Mouse (Mus musculus): ENCODE measurements around the gene Olfr559. TPM values are rescaled to one million over a fixed set of nuclear protein-coding genes. Genes with fewer than 3 reads are reported as not detected.

Gene Olfr559
- not detected in 2 replicates for polyA plus RNA-seq (2011; ENCODE audit: insufficient read depth, insufficient read length, low read depth, missing spikeins)

DNA sequence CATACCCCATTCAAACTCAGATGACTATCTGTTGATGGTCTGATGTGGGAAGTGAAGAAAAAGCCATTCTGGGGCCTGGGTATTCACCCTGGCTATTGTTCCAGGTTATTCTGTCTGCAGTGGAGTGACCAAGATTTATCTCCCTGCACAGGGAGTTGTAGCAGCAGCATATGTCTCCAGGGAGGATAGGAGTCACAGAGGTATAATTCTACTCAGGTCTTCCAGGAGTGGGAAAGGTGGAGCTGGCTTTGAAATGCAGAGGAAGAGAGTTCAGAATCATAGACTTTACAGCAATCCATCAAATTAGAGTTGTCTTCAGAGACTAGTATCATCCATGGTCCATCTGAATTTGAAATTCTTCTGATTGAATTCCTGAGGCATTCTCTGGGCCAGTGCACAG lies at the start of gene Olfr559:
Gene Olfr559 (minus strand): TSS at position 101 of the 400 bp plus-strand sequence.
- Histone ChIP-seq H3K4me3 (ENCODE audit: low read depth, low read length) (no peak within 1 kb of the TSS), H3K27me3 (ENCODE audit: control insufficient read depth, insufficient read depth, low read length, poor library complexity, severe bottlenecking) (no peaks in the 10 kb centered on the region), H3K9ac (ENCODE audit: low read depth, poor library complexity, severe bottlenecking) (no peak within 1 kb of the TSS), H3K9me3 (replicated peaks; ENCODE audit: control insufficient read depth, insufficient read depth, low read length, poor library complexity, severe bottlenecking) (no peaks in the 10 kb centered on the region), H3K36me3 (ENCODE audit: control insufficient read depth, insufficient read depth, low read length, poor library complexity, severe bottlenecking) (no peaks in the 10 kb centered on the region), H3K27ac (ENCODE audit: insufficient read depth, low read length) (no peak within 1 kb of the TSS), H3K4me1 (ENCODE audit: control insufficient read depth, insufficient read depth, low read length) (no peaks in the 10 kb centered on the region)
- TF ChIP-seq CTCF (IDR thresholded peaks at IDR 0.05; ENCODE audit: low read depth, low read length) (no peak), EP300 (IDR thresholded peaks at IDR 0.05; ENCODE audit: insufficient read depth, low read depth, low read length) (no peak), POLR2A (IDR thresholded peaks at IDR 0.05; ENCODE audit: insufficient read depth, low read length) (no peak)

DNA sequence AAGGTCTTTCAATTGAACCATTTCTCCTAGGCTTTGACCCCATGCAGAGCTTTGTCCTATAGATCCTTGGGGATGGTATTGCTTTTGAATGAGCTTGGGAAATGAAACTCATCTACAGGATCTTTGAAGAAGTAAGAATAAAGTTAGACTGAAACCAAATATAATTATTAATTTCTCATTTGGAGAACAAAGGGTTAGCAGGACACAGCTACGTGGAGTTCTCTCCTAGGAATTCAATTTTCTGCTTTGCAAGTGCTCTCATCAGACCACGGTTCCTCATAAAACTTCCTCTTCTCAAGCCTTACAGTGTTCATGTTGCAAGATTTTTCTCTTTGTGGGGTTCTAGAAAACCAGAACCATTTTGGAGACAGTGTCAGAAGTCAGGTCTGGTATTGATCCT lies 43.6 kb upstream of the Olfr559 start, which contains the start of gene Olfr561:
Gene Olfr561 (plus strand): TSS at position 301 of the 400 bp plus-strand sequence.
- Histone ChIP-seq H3K9ac (ENCODE audit: low read depth, poor library complexity, severe bottlenecking) (no peak within 1 kb of the TSS), H3K27me3 (ENCODE audit: control insufficient read depth, insufficient read depth, low read length, poor library complexity, severe bottlenecking) (no peaks in the 10 kb centered on the region)
- TF ChIP-seq CTCF (IDR thresholded peaks at IDR 0.05; ENCODE audit: low read depth, low read length) (no peak), EP300 (IDR thresholded peaks at IDR 0.05; ENCODE audit: insufficient read depth, low read depth, low read length) (no peak), POLR2A (IDR thresholded peaks at IDR 0.05; ENCODE audit: insufficient read depth, low read length) (no peak)

DNA sequence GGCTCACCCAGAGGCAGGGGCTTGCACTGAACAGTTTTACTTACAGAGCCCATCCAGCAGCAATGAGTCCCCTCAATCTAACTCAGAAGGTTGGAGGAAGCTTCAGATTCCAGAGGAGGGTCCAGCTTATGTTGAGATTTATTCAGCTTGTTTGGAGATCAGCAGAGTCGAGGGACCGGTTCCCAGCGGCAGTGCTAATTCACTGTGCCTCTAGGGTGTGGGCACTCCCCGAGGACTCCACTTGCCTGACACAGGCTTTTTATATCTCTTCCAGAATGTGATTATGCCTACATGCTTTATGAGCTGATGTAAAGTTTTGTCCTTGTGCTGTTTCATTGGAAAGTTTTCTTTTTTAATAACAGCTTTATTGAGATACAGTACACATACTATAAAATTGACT lies 32.0 kb upstream of the Olfr559 start, which contains the start of the genes Olfr560 and Olfr78:
Gene Olfr560 (minus strand): TSS at position 101 of the 400 bp plus-strand sequence.
Gene Olfr78 (minus strand): TSS at position 206 of the 400 bp plus-strand sequence.
- TF ChIP-seq POLR2A (IDR thresholded peaks at IDR 0.05; ENCODE audit: insufficient read depth, low read length) (no peak), CTCF (IDR thresholded peaks at IDR 0.05; ENCODE audit: low read depth, low read length) (no peak), EP300 (IDR thresholded peaks at IDR 0.05; ENCODE audit: insufficient read depth, low read depth, low read length) (no peak)
- Histone ChIP-seq H3K9me3 (replicated peaks; ENCODE audit: control insufficient read depth, insufficient read depth, low read length, poor library complexity, severe bottlenecking) (no peaks in the 10 kb centered on the region), H3K36me3 (ENCODE audit: control insufficient read depth, insufficient read depth, low read length, poor library complexity, severe bottlenecking) (no peaks in the 10 kb centered on the region), H3K9ac (ENCODE audit: low read depth, poor library complexity, severe bottlenecking) (no peak within 1 kb of the TSS), H3K27me3 (ENCODE audit: control insufficient read depth, insufficient read depth, low read length, poor library complexity, severe bottlenecking) (no peaks in the 10 kb centered on the region), H3K27ac (ENCODE audit: insufficient read depth, low read length) (no peak within 1 kb of the TSS), H3K4me1 (ENCODE audit: control insufficient read depth, insufficient read depth, low read length) (no peaks in the 10 kb centered on the region), H3K4me3 (ENCODE audit: low read depth, low read length) (no peak within 1 kb of the TSS)

More for the DNA sequence above, 43.6 kb upstream of the Olfr559 start, which contains the start of gene Olfr561:
- H3K36me3 ChIP-seq (ENCODE audit: control insufficient read depth, insufficient read depth, low read length, poor library complexity, severe bottlenecking) = no peaks in the 10 kb centered on the region
- H3K9me3 ChIP-seq (replicated peaks; ENCODE audit: control insufficient read depth, insufficient read depth, low read length, poor library complexity, severe bottlenecking) = no peaks in the 10 kb centered on the region
- H3K27ac ChIP-seq (ENCODE audit: insufficient read depth, low read length) = no peak within 1 kb of the TSS
- no peaks in the 10 kb centered on the region for H3K4me1 ChIP-seq (ENCODE audit: control insufficient read depth, insufficient read depth, low read length)
- no peak within 1 kb of the TSS for H3K4me3 ChIP-seq (ENCODE audit: low read depth, low read length)

DNA sequence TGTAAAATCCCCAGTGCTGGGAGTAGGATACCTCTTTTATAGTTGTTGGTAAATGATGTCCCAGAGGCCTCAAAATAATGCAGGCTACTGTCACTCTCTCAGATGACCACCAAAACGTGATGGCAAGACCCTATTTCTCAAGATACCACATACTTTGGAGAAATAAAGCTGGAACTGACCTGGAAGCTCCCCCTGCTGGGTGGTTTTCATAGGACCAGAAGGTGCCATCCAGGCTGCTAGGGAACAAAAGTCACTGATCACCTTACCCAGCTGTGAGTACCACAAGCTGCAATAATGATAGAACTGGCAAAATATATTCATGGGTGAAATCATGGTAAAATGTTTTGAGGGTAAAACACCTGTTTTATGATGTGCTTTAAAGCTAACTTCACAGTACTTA lies 24.8 kb upstream of the Olfr559 start:
- Histone ChIP-seq H3K9me3 (replicated peaks; ENCODE audit: control insufficient read depth, insufficient read depth, low read length, poor library complexity, severe bottlenecking) (no peaks in the 10 kb centered on the region), H3K27me3 (ENCODE audit: control insufficient read depth, insufficient read depth, low read length, poor library complexity, severe bottlenecking) (no peaks in the 10 kb centered on the region), H3K4me1 (ENCODE audit: control insufficient read depth, insufficient read depth, low read length) (no peaks in the 10 kb centered on the region), H3K9ac (ENCODE audit: low read depth, poor library complexity, severe bottlenecking) (no peak overlapping the region), H3K27ac (ENCODE audit: insufficient read depth, low read length) (no peak overlapping the region), H3K4me3 (ENCODE audit: low read depth, low read length) (no peak overlapping the region), H3K36me3 (ENCODE audit: control insufficient read depth, insufficient read depth, low read length, poor library complexity, severe bottlenecking) (no peaks in the 10 kb centered on the region)
- no peak for TF ChIP-seq CTCF (IDR thresholded peaks at IDR 0.05; ENCODE audit: low read depth, low read length)
- no peak for TF ChIP-seq POLR2A (IDR thresholded peaks at IDR 0.05; ENCODE audit: insufficient read depth, low read length)
- no peak for TF ChIP-seq EP300 (IDR thresholded peaks at IDR 0.05; ENCODE audit: insufficient read depth, low read depth, low read length)

DNA sequence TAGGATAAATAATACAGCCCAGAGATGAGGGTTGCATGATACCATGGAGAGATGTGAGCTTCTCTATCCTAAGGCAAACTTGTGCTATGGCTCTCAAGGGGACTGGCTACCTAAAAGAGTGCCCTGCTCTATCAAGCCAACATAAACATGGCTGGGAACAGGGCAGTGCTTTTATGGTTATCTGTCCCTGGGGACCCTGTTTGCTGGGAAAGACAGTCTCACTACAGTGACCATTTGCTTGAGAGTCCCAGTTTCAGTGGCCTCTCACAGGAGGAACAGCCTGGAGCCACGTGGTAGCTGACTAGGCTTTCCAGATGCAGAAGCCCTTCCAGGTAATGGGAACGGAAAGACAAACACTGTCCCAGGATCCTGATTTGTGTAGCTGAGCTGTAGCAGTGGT lies 10.4 kb upstream of the Olfr559 start:
- Histone ChIP-seq H3K4me1 (ENCODE audit: control insufficient read depth, insufficient read depth, low read length) (no peaks in the 10 kb centered on the region), H3K4me3 (ENCODE audit: low read depth, low read length) (no peak overlapping the region), H3K9ac (ENCODE audit: low read depth, poor library complexity, severe bottlenecking) (no peak overlapping the region), H3K36me3 (ENCODE audit: control insufficient read depth, insufficient read depth, low read length, poor library complexity, severe bottlenecking) (no peaks in the 10 kb centered on the region), H3K27ac (ENCODE audit: insufficient read depth, low read length) (no peak overlapping the region), H3K27me3 (ENCODE audit: control insufficient read depth, insufficient read depth, low read length, poor library complexity, severe bottlenecking) (no peaks in the 10 kb centered on the region), H3K9me3 (replicated peaks; ENCODE audit: control insufficient read depth, insufficient read depth, low read length, poor library complexity, severe bottlenecking) (no peaks in the 10 kb centered on the region)
- no peak for TF ChIP-seq POLR2A (IDR thresholded peaks at IDR 0.05; ENCODE audit: insufficient read depth, low read length)
- no peak for TF ChIP-seq EP300 (IDR thresholded peaks at IDR 0.05; ENCODE audit: insufficient read depth, low read depth, low read length)
- TF ChIP-seq CTCF (IDR thresholded peaks at IDR 0.05; ENCODE audit: low read depth, low read length) = no peak

DNA sequence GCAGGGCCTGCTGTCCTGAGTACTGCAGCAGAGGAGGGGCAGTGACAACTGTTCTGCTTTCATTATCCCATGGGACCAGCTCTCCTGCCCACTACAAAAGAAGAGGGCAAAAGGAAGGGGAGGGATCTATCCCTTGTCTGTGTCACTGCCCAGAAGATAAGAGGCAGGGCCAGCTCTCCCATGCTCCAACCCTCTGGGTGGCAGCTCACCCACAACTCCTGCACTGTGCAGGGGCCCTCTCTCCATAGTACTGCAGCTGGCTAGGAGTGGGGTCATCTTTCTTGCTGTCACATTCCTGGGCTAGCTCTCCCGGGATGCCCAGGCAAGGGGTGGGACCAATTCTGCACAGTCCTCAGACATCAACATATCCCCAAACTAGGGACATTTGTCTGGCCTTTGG lies 6.5 kb upstream of the Olfr559 start:
- H3K27ac ChIP-seq (ENCODE audit: insufficient read depth, low read length) = no peak overlapping the region
- no peaks in the 10 kb centered on the region for H3K4me1 ChIP-seq (ENCODE audit: control insufficient read depth, insufficient read depth, low read length)
- H3K4me3 ChIP-seq (ENCODE audit: low read depth, low read length) = no peak overlapping the region
- H3K27me3 ChIP-seq (ENCODE audit: control insufficient read depth, insufficient read depth, low read length, poor library complexity, severe bottlenecking) = no peaks in the 10 kb centered on the region
- H3K36me3 ChIP-seq (ENCODE audit: control insufficient read depth, insufficient read depth, low read length, poor library complexity, severe bottlenecking) = no peaks in the 10 kb centered on the region
- no peak overlapping the region for H3K9ac ChIP-seq (ENCODE audit: low read depth, poor library complexity, severe bottlenecking)
- TF ChIP-seq POLR2A (IDR thresholded peaks at IDR 0.05; ENCODE audit: insufficient read depth, low read length) (no peak), EP300 (IDR thresholded peaks at IDR 0.05; ENCODE audit: insufficient read depth, low read depth, low read length) (no peak), CTCF (IDR thresholded peaks at IDR 0.05; ENCODE audit: low read depth, low read length) (no peak)
- no peaks in the 10 kb centered on the region for H3K9me3 ChIP-seq (replicated peaks; ENCODE audit: control insufficient read depth, insufficient read depth, low read length, poor library complexity, severe bottlenecking)
